Mouse (Mus musculus) retina, postnatal 7 days (tissue): ENCODE data around the gene Gm17662.

ENCODE experiments used
- DNase-seq: peaks from one replicate; pipeline ENCODE4 v3.0.0-alpha.2; 2012; ENCODE audit warnings: low read depth, low spot score

Gene Gm17662

DNA sequence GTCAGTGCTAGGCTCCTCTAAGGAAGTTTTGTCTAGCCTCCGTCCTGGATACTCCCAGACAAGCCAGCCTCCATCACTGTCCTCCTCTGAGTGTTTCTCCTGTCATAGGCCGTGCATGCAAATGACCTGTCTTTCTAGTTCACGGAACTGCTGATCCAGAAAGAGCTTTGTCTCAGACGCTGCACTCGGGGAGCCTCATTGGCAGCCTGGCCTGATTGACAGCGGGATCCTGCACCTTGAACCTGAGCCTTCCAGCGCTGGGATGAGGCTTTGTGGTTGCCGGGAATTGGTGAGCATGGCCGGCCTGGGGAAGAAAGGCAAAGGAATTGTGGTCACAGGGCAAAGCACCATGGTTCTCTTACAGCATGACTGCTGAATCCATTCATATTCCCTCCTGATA is 30.4 kb downstream of the Gm17662 start:
- no peak for DNase-seq

- DNase-seq = no peak
These were observed 31.6 kb downstream of the Gm17662 start for GRCm38 (mm10) chr4:104888499-104889262.

GRCm38 (mm10) chr4:104891708-104892107 is 34.6 kb downstream of the Gm17662 start:
- no peak for DNase-seq

DNA sequence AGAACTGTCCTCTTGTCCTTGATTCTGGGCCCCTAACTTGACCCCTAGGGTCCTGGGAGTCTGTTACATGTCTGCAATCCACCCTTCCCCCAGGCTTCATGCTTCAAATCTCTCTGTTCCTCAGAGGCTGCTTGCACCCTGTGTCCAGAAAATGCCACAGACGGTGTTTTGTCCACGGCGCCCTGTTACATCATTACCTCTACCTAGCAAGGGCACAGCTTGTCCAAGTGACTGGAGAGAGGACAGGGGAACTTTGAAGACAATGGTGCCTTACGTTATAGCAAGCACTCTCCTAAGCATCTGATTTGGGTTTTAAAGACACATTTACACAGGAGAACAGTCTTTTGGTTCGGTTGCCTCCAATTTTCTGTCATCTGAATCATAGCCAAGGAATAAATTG is 36.5 kb downstream of the Gm17662 start:
- DNase-seq = no peak

DNA sequence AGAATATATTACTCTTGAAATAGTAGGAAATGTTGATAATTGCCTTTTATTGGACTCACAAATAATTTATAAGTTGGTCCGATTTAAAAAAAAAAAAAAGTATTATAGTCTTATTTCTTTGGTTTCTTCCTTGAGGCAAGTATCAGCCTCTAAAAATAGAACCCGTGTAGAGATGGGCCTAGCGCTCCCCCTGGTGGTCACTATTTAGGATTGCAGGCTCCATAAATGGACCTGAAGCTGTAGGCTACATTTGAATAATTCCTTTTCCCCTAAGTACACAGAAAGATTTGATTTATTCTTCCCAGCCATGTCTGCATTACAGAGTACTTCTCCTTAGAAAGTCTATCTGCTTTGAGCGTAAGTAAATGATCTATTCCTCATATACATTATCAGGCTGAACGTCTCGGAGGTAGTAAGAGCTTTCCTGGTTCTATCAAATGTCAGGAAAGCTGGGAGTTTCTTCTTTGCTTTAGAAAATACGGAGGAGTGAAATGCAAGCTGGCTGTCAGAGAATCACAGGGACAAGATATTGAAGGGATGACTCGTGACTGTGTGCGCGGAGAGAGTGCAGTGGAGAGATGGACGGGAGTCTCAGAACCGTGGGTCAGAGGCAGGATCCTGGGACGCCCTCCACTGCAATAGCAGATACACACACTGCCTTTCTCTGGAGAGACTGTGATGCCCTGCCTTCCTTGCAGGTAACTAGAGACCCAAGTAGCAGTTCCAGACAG is 37.0 kb downstream of the Gm17662 start:
- peak; percentile 41 for DNase-seq

GRCm38 (mm10) chr4:104902836-104903235 is 45.7 kb downstream of the Gm17662 start:
- no peak for DNase-seq

DNA sequence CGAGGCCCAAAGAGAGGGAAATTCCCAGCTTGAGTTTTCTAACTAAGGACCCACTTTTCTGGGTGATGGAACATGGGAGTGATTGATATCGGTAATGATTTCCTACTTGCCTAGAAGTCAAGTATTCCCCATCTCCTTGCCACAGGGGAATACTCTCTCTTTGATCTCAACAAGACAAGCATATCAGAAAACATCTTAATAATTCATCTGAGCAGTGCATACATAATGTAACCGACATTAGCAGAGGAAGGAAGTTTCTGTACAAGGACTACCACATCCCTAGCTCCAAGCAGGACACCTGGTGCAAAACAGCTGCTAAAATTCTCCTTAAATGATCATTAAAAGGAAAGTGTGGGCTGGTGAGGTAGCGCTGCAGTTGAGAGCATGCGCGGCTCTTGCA is 47.9 kb downstream of the Gm17662 start:
- no peak for DNase-seq
